Mouse (Mus musculus): ENCODE measurements around the gene Coro2a.

Coro2a gene

GRCm38 (mm10) chr4:46555762-46556161 lies 46.2 kb downstream of the Coro2a start:
- DNase-seq = no peak

- peak; percentile 61 to 62 for DNase-seq
These were observed 47.5 kb downstream of the Coro2a start for GRCm38 (mm10) chr4:46554295-46555069.

- peak in 1 of 2 experiments; percentile 37 for DNase-seq
These were observed 48.1 kb downstream of the Coro2a start for GRCm38 (mm10) chr4:46553864-46554263.

GRCm38 (mm10) chr4:46550406-46550805 lies 51.6 kb downstream of the Coro2a start:
- no peak for DNase-seq

GRCm38 (mm10) chr4:46549979-46550378 lies 52.0 kb downstream of the Coro2a start:
- DNase-seq = no peak

- no peak for DNase-seq
These were observed 55.3 kb downstream of the Coro2a start for GRCm38 (mm10) chr4:46546709-46547108.

- no peak for DNase-seq
These were observed 56.5 kb downstream of the Coro2a start for GRCm38 (mm10) chr4:46545498-46545897.

GRCm38 (mm10) chr4:46544313-46544712 lies 57.7 kb downstream of the Coro2a start:
- peak; percentile 51 to 68 for DNase-seq

- no peak for DNase-seq
These were observed 58.5 kb downstream of the Coro2a start for GRCm38 (mm10) chr4:46543366-46544050.

GRCm38 (mm10) chr4:46541707-46542106 lies 60.3 kb downstream of the Coro2a start:
- DNase-seq = no peak

GRCm38 (mm10) chr4:46539167-46539566 lies 62.8 kb downstream of the Coro2a start:
- DNase-seq = no peak

GRCm38 (mm10) chr4:46535840-46536361 lies 66.1 kb downstream of the Coro2a start, which contains the start of gene Trim14:
TSS of gene Trim14 (minus strand) at chr4:46536141.
- DNase-seq = peak; percentile 50 to 66

GRCm38 (mm10) chr4:46535094-46535830 lies 66.7 kb downstream of the Coro2a start:
- DNase-seq = peak in 1 of 2 experiments; percentile 47

- DNase-seq = peak in 1 of 2 experiments; percentile 45
These were observed 67.9 kb downstream of the Coro2a start for GRCm38 (mm10) chr4:46533934-46534720.

- DNase-seq = no peak
These were observed 69.1 kb downstream of the Coro2a start for GRCm38 (mm10) chr4:46532926-46533325.

GRCm38 (mm10) chr4:46532511-46532910 lies 69.5 kb downstream of the Coro2a start:
- DNase-seq = no peak

GRCm38 (mm10) chr4:46529722-46530121 lies 72.3 kb downstream of the Coro2a start:
- no peak for DNase-seq

- DNase-seq = no peak
These were observed 74.5 kb downstream of the Coro2a start for GRCm38 (mm10) chr4:46527558-46527926.

- DNase-seq = no peak
These were observed 75.0 kb downstream of the Coro2a start for GRCm38 (mm10) chr4:46526798-46527557.

GRCm38 (mm10) chr4:46526226-46526625 lies 75.8 kb downstream of the Coro2a start:
- DNase-seq = no peak

- DNase-seq = no peak
These were observed 78.7 kb downstream of the Coro2a start for GRCm38 (mm10) chr4:46523324-46523723.

Measured in spleen, adult 18-20 months (tissue).